Mouse (Mus musculus): ENCODE data around the gene Cspg5. TPM values are rescaled to one million over a fixed set of nuclear protein-coding genes. Genes with fewer than 3 reads are reported as not detected.

Gene Cspg5
- total RNA-seq, 4 experiments from 2014 or later = 256 to 334 (median 299) TPM

DNA sequence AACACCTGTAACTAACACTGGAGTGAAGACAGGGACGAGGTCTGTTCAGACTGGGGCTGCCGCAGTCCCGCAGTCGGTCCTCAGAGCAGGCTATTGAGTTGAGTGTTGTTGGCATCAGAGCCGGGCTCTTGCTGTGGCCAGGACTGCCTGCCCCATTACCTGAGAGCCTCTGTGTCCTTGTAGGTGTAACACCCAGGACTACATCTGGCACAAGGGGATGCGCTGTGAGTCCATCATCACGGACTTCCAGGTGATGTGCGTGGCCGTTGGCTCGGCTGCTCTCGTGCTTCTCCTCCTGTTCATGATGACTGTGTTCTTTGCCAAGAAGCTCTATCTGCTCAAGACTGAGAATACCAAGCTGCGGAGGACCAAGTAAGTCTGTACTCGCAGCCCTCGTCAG is 7.2 kb downstream of the Cspg5 start:
- DNase-seq (ENCODE audit: low spot score in 2 of 2) = no peak

DNA sequence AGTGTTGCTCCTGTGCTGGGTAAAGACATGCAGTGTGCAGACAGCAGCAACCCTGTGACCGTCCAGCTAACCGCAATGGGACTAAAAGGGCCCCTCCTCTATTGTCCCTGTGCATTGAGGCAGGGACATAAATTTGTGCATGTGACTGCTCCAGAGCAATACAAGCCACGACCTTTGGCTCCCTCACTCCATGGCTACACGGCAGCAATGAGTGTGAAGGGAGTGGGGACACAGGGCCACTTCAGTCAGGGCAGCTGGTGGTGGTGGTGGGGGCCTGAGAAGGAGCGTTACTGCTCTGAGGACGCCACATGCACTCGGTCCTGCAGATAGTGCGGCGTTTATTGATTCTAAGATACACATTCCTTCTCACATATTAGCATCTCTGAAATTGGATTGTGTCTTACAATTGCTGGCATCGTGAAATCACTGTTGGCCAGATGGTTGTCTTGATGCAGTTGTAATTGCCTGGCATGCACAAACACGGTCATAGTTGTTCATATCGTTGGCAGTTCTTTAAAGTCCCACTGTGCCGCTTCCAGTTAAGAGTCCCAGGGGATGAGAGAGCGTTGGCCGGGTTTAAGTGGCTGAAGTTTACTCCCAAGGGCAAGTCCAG is 11.9 kb downstream of the Cspg5 start:
- peak; percentile 41 to 55 for DNase-seq (ENCODE audit: low spot score in 2 of 2)

DNA sequence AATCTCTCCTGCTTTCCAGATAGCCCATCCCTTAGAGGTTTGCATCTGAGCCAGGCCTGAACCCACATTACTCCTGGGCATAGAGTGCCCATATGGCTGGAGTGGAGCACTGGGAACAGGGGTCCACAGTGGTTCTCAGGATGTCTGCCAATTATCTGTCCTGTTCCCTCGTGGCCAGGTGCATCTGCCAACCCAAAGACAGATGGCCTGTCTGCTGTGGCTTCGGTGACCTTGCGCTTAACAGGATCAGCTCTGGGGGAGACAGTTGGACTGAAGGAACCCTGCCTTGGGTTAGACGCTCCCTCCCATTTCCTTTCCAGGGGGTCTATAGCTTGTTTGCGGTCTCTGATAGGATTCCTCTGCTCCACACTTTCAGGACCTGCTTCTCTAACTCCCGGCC is 15.1 kb downstream of the Cspg5 start:
- no peak for DNase-seq (ENCODE audit: low spot score in 2 of 2)

DNA sequence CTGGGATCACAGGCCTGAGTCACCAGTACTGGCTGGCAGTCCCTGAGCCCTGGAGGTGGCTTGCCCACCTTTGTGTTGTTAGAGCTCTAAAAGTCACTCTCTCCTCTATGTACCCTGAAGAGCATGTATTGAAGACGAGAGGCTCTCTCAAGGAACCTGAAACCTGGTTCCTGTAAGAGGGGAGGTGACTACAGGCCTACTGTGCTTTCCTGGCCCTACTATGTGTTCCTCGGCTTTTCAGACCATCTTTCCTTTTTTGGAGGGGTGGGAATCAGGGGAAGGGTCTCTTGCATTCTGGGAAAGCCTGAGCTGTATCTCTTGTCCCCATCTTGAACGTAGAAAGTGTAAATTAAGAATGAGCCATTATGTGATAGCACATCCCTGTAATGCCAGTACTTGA is 15.5 kb downstream of the Cspg5 start:
- DNase-seq (ENCODE audit: low spot score in 2 of 2) = no peak

DNA sequence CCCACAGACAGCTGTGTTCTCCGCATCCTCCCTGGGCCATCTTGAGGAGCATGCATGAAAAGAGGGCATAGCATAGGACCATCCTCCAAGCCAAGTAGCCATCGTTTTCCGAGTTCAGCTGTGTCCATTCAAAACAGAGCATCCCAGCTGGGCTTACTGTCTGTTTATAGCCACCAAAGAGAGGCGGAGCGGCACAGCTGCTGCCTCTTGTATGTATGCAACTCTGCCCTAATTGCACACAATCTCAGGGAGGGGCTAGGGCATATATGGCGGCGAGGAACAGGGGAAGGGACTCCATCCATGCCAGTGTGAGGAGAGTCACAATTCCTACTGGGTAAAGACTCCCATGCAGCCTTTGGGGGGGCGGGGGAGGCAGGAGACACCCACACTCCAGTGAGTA is 19.6 kb downstream of the Cspg5 start:
- DNase-seq (ENCODE audit: low spot score in 2 of 2) = no peak

DNA sequence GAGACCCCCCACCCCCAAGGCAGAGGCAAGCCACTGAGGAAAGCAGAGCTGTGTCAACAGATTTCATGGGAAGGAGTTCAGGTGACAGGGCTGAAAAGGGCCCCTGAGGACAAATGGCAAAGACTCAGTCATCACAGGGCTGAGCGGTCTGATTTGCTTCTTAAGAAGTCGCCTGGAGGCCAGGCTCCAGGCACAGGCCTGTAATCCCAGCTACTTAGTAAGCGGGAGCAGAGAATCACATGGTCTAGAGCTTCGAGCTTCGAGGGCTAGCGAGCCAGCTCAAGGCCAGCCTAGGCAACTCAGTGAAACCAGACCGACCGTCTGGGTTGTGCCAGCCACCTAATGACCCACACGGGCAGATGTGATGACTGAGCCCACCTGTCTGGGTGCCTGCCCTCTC is 21.4 kb downstream of the Cspg5 start:
- no peak for DNase-seq (ENCODE audit: low spot score in 2 of 2)

DNA sequence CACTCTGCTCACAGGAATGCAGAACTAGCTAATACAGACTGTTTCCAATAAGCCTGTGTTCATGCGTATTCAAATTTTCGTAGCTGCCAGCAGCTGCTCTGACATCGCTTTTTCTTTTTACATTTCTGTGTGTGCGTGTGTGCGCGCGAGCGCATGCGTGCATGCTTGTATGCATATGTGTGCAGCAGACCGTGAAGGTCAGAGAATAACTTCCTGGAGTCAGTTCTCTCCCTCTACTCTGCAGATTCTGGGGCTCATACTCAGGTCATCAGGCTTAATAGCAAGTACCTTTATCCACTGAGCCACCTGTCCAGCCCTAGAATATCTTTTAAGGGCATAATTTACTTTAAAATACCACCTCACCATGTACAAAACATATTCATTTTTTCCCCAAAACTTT is 24.8 kb downstream of the Cspg5 start:
- DNase-seq (ENCODE audit: low spot score in 2 of 2) = no peak

DNA sequence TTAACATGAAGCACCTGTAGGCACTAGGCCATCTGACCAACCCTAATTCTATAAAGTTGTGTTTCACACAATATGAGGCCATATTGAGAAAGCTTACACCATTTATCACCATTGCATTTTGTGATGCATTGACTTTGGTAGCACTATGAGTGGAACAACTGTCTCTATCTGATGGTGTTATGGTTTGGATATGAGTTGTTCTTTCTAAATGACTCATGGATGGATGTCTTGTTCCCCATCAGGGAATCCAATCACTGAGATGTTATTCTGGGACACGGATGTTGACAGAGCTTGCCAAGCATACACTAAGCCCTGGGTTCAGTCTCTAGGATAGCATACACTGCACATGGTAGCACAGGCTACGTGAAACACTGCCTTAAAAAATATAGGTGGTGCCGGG is 28.7 kb downstream of the Cspg5 start:
- DNase-seq (ENCODE audit: low spot score in 2 of 2) = no peak

DNA sequence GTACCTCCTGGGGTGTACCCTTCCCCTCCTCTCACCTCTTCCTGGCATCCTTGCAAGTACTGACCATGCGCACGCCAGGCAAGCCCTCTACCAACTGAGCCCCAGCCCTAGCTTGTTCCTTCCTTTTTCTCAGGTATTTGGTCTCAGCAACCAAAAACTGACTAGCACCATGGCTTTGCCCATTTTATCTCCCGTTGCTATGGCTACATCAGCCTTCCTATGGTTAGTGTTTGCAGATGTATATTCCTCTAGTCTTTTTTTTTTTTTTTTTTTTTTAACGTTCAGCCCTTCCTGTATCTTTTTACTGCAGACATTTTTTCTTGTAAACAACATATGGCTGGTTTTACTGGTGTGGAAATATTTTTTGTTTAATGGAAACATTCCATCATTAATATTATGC is 29.9 kb downstream of the Cspg5 start:
- no peak for DNase-seq (ENCODE audit: low spot score in 2 of 2)

DNA sequence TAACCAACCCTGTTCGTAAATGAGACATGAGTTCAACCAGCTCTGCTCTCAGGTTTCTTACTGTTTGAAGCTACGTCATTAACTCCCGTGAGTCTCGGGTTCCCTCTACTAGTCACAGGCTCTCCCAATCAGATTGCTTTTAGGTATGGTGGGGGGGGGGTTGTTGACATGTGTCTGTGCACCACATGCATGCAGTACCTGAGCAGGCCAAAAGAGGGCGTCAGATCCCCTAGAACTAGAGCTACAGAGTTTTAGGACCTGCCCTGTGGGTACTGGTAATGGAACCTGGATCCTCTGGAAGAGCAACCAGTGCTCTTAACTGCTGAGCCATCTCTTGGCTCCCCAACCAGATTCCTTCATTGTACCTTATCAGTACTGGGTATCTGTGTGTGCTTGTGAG is 32.3 kb downstream of the Cspg5 start:
- DNase-seq (ENCODE audit: low spot score in 2 of 2) = no peak

DNA sequence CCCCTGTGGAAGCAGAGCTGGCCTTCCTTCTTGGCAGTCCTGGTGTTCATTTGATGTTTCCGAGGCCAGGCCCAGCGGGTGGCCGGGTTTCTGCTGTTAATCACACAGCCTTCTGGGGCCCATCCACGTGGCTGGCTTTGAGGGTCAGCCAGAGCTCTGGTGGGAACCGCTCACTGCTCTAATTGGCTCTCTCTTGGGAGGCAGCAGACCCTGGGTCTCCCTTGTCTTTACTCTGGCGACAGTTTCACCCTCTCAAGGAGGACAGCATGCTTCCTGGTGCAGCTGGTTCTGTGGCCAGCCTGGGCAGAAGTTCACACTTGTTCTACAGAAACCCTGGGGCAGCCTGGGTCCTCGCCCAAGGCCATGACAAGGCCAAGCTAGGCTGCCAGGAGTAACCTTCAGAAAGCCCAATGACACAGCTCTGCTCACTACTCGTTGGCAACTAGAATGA is 33.9 kb downstream of the Cspg5 start:
- peak; percentile 76 to 91 for DNase-seq (ENCODE audit: low spot score in 2 of 2)

DNA sequence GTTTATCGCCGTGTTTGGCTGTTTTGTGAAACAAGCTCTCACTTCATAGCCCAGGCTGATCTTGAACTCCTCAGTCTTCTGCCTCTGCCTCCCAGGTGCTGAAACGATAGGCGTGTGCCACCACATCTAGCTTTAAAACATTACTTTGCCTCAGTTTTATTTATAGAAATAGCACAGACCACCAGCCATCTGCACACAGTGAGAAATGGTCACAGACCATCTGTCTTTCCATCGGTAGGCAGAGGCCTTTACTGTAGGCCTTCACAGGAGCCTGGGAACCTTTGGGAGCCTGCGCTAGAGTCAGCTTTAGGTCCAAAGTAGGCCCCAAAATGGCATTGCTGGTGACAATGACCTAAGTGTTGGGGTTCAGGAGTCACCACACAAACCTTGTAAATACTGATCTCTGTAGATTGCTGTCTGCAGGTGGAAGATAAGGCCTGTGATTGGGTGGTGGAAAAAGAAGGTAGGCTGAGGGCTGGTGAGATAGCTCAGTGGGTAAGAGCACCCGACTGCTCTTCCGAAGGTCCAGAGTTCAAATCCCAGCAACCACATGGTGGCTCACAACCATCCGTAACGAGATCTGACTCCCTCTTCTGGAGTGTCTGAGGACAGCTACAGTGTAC is 40.6 kb downstream of the Cspg5 start:
- DNase-seq (ENCODE audit: low spot score in 2 of 2) = no peak

DNA sequence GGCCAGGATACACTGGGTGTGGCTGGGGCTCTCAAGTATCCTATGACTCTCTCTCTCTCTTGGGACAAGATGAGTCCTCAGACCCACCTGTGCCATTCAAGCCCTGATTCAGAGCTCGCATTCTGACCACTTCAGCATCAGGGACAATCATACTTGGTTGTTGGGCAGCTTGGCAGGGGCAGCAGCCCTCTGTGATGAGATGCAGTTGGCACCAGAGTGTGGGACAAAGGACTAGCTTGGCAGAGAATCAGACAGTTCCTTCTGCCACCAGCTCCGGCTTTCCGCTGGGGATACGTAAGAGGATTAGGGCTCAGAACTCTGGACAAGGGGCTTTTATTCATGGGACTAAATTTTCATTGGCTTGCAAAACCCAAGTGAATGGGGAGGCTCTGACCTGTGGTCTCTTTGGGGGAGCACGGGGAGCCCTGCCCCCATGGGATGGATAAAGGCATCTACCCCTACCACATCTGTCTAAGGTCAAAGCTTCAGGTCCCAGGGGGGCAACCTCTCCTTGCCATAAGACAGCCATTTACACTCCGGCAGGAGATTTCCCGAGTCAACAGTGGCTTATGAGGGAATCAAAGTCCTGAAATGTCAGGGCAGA is 43.8 kb downstream of the Cspg5 start:
- peak; percentile 60 to 84 for DNase-seq (ENCODE audit: low spot score in 2 of 2)

DNA sequence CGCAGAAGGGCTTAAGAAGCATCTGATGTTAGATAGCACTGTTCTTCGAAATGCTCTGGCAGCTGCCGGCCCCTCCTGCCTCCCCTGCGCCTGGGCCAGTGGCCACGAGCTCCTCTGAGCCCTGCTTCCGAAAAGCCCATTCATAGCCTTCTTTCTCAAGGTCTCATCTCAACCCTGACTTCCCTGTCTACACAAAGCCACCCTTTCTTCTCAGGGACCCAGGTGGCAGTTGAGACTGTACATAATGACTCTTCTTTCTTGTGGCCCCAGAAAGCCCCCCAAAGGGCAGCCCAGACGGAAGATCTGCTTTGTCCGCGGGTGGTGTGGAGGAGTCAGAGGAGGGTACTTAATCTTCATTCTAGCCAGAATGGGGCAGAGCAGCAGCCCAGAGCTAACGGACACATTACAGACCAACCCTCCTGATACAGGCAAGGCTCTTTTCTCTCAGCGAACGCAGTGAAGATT is 49.7 kb downstream of the Cspg5 start:
- peak; percentile 30 to 39 for DNase-seq (ENCODE audit: low spot score in 2 of 2)

DNA sequence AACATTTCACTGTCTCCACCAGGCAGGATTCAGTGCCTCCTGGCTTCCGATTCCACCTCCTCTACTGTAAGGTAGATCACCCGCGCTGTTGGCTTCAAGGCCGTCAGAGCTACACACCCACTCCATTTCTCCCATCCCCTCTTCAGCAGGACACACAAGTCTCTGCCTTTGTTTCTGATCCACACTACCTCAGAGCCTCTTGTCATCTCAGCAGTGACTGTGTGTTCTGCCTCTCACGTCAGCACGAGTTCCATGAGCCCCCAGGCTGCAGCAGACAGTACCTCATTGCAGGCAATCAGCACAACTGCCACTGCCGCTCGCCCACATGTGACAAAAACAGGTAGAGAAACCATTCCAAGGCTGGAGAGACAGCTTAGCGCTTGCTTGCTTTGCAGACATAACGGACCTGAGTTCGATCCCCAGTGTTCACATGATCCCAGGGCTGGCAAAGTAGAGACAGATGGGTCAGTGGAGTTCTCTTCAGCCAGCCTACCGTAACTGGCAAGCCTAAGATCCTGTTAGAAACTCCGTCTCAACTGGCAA is 50.4 kb downstream of the Cspg5 start:
- DNase-seq (ENCODE audit: low spot score in 2 of 2) = no peak

DNA sequence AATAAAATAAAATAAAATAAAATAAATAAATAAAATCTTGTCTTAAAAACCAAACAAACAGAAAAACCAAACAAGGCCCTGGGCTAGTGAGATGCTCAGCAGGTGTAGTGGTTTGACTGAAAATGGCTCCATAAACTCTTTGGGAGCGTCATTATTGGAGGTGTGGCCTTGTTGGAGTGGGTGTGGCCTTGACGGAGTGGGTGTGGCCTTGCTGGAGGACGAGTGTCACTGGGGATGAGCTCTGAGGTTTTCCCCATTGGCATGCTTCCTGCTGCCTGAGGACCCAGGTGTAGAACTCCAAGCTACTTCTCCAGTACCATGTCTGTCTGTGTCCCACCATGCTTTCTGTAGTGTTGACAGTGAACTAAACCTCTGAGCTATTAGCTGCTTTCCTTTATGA is 51.2 kb downstream of the Cspg5 start:
- DNase-seq (ENCODE audit: low spot score in 2 of 2) = no peak

DNA sequence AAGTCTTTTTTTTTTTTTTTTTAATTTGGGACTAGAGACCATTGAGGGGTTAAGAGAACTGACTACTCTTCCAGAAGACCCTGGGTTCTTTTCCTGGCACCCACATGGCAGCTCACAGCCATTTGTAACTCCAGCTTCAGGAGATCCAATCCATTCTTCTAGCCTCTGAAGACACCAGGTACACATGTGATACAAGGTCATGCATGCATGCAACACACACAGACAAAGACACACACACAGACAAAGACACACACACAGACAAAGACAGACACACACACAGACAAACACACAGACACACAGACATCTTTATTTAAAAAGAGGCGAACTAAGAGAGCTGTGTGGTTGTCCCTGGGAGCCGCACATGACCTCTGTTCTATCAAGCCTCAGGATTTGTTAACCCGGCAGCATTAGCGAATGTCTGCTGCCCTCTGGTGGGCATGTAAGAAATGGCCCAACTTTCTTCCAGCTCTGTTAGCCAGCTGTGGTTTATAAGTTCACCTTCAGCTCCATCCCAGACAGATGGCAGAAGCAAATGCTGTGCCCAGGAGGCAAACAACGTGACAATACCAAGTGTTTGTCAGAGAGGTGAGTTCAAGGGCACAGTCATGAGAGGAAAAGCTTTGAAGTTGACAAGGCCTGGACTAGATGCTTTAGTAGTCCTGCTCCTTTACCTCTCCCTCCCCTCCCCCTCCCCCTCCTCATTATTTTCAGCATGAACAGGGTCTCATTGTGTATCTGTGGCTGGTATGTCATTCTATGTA is 53.5 kb downstream of the Cspg5 start:
- peak; percentile 78 to 91 for DNase-seq (ENCODE audit: low spot score in 2 of 2)

DNA sequence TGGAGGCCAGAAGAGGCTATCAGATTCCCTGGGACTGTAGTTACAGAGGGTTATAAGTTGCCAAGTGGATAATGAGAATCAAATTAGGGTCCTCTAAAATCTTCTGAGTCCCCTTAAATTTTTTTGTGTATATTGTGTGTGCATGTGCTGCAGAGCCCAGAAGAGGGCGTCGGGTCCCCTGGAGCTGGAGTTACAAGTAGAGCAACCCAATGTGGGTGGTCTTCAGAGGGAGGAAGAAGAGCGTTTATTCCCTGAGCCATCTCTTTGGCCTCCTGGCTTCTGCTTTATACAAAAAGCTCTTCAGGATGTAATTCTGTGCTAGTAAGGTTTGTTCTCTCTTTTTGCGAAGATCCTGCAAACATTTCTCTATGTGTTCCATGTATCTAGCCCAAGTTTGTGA is 60.9 kb downstream of the Cspg5 start:
- no peak for DNase-seq (ENCODE audit: low spot score in 2 of 2)

DNA sequence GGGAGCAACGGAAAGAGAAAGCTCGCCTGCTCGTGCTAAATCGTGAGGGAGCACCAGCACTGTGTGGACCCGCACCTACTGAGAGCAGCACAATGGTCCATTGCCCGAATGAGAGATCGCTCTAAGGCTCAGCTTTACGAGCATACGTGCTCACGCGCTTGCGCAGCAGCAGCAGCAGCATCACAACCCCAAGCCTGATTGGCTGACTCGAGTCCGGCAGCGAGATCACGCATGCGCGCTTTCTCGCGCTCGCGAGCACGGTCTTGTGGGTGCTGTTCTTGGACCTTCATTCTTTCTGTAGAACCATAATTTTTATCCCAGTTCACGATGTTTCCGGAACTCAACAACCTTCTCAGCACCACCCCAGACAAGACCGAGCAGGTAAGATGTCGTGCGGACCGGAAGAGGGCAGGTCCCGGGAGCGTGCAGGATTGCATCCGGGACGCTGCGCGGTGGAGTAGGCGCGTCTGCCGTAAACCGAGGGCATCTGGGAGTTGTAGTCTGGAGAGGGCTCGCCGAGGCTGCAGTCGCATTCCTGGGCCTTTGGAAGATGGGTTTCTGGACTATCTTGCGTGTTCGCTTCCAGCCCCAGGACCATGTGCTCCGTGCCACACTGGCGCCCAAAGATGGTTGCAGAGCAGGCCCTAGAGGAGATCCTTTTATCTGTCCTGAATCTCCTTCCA is 61.5 kb downstream of the Cspg5 start, which contains the start of gene Elp6:
TSS of gene Elp6 (plus strand) at position 205 of the 683 bp plus-strand sequence.
- DNase-seq (ENCODE audit: low spot score in 2 of 2) = peak; percentile 93 to 95

DNA sequence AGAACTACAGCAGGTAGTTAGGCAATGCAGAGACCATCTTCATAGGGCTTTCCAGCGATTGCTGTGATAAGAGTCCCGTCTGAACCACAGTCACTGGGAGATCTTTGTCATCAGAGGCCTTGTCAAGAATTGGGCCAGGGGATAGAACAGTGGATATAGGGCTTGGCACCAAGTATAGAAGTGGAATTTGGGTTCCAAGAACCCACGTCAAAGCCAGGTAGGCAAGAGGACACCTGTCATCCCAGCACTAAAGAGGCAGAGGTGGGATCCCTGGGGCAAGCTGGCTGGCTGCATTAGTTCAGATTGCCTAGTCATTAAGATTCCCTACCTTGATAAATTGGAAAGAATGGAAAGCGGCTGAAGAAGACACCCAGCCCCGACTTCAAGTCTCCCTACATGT is 62.8 kb downstream of the Cspg5 start:
- no peak for DNase-seq (ENCODE audit: low spot score in 2 of 2)
